Mouse (Mus musculus): ENCODE results near the gene Nsg2. TPM values are rescaled to one million over a fixed set of nuclear protein-coding genes. Genes with fewer than 3 reads are reported as not detected.

Nsg2 gene
- polyA plus RNA-seq, 1 experiment, result not detected

DNA sequence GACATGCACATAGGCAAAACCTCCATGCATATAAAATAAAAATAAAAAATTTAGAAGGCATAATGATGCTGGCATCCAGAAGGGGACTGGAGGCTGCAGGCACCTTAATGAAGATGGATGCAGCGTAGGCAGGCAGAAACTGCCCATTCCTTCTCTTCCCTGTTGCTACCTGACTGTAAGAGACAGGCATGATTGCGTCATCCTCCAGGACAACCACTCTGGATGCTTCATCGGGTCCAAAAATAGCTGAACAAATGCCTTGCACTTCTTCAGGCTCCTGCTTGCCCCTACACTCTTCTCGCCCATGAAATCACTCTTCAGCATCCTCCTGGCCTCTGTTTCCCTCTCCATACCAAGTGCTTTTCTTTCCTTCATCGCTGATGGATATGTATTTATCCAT, 29.1 kb downstream of the Nsg2 start:
- Histone ChIP-seq H3K27ac (replicated peaks; ENCODE audit: low read depth, low read length) (no peak overlapping the region), H3K4me3 (ENCODE audit: insufficient read depth, low read depth, low read length) (no peak overlapping the region), H3K4me1 (ENCODE audit: control insufficient read depth, insufficient read depth, insufficient read length, low read length) (no peaks in the 10 kb centered on the region)

DNA sequence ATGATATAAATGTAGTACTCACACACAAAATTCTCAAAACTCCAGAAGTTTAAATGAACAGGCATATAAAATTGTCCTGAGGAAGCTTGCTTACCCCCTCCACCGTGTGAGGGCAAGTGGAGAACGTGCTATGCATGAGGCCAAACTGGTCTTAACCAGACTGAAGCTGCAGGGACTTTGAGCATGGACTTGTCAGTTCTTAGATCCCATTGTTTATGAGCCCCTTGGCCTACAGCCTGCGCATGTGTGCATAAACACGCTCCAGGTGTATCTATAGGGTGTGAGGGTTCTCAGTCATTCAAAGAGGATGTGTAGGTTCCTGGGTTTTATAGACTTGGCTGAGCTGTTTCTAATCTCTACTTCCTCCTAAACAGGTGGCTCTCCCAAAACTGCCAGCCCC, 31.1 kb downstream of the Nsg2 start:
- no peak overlapping the region for H3K27ac ChIP-seq (replicated peaks; ENCODE audit: low read depth, low read length)
- no peaks in the 10 kb centered on the region for H3K4me1 ChIP-seq (ENCODE audit: control insufficient read depth, insufficient read depth, insufficient read length, low read length)
- no peak overlapping the region for H3K4me3 ChIP-seq (ENCODE audit: insufficient read depth, low read depth, low read length)

DNA sequence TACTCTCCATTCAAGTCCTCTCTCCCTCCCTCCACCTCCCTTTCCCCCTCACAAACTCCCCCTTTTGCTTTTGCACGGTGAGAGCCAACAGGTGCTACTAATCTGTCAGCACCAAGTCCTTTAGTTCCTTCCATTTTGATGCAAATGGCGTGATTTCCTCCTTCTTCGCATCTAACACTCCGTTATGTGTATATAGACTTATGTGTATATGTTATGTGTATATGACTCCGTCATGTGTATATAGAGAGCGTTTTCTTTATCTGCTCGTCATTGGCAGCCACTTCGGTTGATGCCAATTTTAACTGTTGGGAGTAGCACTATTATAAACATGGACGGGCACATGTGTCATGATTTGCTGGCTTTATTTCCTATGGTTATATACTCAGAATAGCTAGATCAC, 31.8 kb downstream of the Nsg2 start:
- H3K4me1 ChIP-seq (ENCODE audit: control insufficient read depth, insufficient read depth, insufficient read length, low read length), result no peaks in the 10 kb centered on the region
- H3K27ac ChIP-seq (replicated peaks; ENCODE audit: low read depth, low read length), result no peak overlapping the region
- H3K4me3 ChIP-seq (ENCODE audit: insufficient read depth, low read depth, low read length), result no peak overlapping the region

DNA sequence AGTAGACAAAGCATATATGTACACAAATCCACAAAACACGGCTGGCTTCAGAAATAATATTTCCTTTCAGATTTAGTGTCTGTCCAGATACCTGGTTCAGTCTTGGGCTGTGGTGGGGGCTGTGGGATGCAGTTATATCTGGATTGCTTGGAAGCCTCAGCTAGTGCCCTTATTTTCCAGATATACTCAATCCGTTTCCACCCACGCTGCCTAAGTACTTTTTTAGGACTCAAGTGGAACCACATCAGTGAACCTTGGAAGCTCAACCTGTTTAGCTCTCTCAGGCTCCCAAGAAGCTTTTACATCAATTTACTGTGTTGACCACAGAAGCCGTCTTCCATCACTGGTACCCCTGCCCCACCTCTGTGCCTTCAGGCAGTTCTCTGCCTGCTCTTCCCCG, 35.6 kb downstream of the Nsg2 start:
- Histone ChIP-seq H3K27ac (replicated peaks; ENCODE audit: low read depth, low read length) (no peak overlapping the region), H3K4me3 (ENCODE audit: insufficient read depth, low read depth, low read length) (no peak overlapping the region), H3K4me1 (ENCODE audit: control insufficient read depth, insufficient read depth, insufficient read length, low read length) (no peaks in the 10 kb centered on the region)

DNA sequence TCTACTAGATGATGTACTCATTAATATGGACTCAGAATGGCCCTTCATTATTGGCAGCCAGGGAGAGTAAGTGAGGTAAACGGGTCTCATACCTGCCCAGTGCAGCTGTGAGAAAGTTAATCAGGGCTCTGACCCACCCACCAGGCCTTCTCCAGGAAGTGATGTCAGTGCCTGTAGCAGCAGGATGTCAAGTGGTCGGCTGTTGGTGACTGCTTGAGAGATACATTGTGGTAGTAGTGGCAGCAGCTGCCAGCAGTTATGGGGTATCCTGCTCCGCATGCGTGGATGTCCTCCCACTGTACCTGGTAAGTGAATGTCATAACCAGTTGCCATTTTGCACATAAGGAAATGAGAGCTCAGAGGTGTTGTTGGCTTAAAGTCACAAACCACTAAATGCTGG, 39.4 kb downstream of the Nsg2 start:
- H3K27ac ChIP-seq (replicated peaks; ENCODE audit: low read depth, low read length), result no peak overlapping the region
- H3K4me3 ChIP-seq (ENCODE audit: insufficient read depth, low read depth, low read length), result no peak overlapping the region
- H3K4me1 ChIP-seq (ENCODE audit: control insufficient read depth, insufficient read depth, insufficient read length, low read length), result no peaks in the 10 kb centered on the region

DNA sequence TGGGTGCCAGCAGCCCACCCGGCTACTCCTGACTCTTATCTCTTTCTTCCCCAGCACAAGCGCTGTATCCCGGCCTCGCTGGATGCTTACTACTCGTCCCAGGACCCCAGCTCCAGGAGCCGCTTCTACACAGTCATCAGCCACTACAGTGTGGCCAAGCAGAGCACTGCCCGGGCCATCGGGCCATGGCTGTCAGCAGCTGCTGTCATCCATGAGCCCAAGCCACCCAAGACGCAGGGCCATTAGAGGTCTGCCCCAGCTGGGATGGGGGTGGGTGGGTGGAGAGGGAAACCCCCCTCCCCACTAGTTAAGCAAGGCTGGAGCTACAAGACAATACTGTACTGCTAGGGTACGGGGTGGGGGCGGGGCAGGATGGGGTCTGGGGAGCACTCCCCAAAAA, 57.1 kb downstream of the Nsg2 start:
- Histone ChIP-seq H3K4me3 (ENCODE audit: insufficient read depth, low read depth, low read length) (no peak overlapping the region), H3K27ac (replicated peaks; ENCODE audit: low read depth, low read length) (no peak overlapping the region), H3K4me1 (ENCODE audit: control insufficient read depth, insufficient read depth, insufficient read length, low read length) (no peaks in the 10 kb centered on the region)

DNA sequence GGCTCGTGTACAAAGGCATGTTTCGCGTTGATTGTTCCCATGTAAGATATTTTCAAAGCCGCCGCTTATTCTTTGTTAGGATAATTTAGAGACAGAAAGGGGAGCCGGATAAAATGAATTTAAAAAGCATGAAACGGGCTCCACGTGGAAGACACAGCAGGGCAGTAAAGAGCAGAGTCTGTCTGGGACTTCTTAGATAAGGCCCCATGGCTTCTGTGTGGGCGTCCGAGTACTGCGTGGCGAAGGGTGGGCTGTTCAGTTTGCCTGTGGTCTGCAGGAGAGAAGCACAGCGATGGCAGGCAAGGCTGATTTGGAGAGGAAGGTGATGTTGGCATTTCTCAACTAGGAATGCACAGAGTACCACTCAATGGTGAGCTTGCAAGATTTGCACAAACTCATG, 57.6 kb downstream of the Nsg2 start:
- no peaks in the 10 kb centered on the region for H3K4me1 ChIP-seq (ENCODE audit: control insufficient read depth, insufficient read depth, insufficient read length, low read length)

GRCm38 (mm10) chr11:32061020-32061419, 60.8 kb downstream of the Nsg2 start:
- H3K27ac ChIP-seq (replicated peaks; ENCODE audit: low read depth, low read length), result no peak overlapping the region
- H3K4me3 ChIP-seq (ENCODE audit: insufficient read depth, low read depth, low read length), result no peak overlapping the region
- no peaks in the 10 kb centered on the region for H3K4me1 ChIP-seq (ENCODE audit: control insufficient read depth, insufficient read depth, insufficient read length, low read length)

More for the DNA sequence above, 57.6 kb downstream of the Nsg2 start:
- no peak overlapping the region for H3K27ac ChIP-seq (replicated peaks; ENCODE audit: low read depth, low read length)
- no peak overlapping the region for H3K4me3 ChIP-seq (ENCODE audit: insufficient read depth, low read depth, low read length)

DNA sequence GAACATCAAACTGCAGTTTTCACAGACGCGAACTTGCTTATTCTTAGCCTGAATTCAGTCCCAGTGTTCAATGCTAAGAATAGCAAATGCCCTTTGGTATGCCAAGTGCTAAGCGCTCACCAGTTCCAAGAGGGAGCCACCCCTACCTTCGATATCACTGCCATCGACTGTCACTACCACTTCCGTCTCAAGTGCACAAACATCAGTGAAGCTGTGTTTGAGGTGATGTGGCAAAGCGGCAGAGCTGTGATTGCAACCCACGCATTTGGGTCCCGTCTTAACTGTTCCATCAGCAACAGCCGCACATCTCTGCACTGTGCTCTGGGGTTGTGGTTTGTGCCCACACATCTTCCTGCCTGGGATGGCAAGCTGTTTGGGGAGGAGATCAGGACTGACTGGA, 61.6 kb downstream of the Nsg2 start:
- Histone ChIP-seq H3K4me3 (ENCODE audit: insufficient read depth, low read depth, low read length) (no peak overlapping the region), H3K27ac (replicated peaks; ENCODE audit: low read depth, low read length) (no peak overlapping the region), H3K4me1 (ENCODE audit: control insufficient read depth, insufficient read depth, insufficient read length, low read length) (no peaks in the 10 kb centered on the region)

DNA sequence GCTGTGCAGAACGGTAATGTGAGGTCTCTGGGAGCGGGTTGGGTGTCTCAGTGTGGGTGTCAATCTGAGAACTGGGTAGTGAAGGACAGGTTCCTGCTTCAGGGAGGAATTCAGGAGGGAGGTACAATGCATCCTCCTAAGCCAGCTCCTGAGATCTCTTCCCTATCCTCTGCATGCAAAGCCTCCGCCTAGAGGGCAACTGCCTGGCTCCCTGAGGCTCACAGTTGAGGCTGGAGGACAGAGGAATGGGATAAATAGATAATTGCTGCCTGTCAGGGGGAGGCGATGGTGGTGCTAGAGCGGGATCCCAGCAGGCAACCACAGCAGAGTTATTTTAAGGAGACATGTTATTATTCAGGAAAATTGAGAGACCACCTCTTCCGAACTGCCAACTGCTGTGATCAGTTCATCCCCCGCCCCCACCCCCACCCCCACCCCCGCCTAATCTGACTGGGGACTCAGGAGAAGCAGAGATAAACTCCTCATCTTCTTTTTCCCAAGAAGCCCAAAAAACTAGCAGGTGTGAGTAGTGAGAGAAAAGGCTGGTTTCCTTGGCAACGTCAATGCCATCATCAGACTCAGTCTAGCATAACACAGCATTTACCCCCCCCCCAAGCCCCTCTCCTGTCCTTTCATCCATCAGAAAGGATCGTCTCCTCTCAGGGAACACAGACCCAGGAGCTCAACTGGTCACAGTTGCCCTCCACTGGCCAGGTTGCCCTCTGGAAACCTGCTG, 63.7 kb downstream of the Nsg2 start:
- Histone ChIP-seq H3K4me1 (ENCODE audit: control insufficient read depth, insufficient read depth, insufficient read length, low read length) (no peaks in the 10 kb centered on the region), H3K27ac (replicated peaks; ENCODE audit: low read depth, low read length) (no peak overlapping the region), H3K4me3 (ENCODE audit: insufficient read depth, low read depth, low read length) (no peak overlapping the region)

GRCm38 (mm10) chr11:32064511-32064862, 64.2 kb downstream of the Nsg2 start:
- H3K4me3 ChIP-seq (ENCODE audit: insufficient read depth, low read depth, low read length), result no peak overlapping the region
- no peaks in the 10 kb centered on the region for H3K4me1 ChIP-seq (ENCODE audit: control insufficient read depth, insufficient read depth, insufficient read length, low read length)
- H3K27ac ChIP-seq (replicated peaks; ENCODE audit: low read depth, low read length), result no peak overlapping the region

GRCm38 (mm10) chr11:32068736-32069490, 68.7 kb downstream of the Nsg2 start:
- no peak overlapping the region for H3K4me3 ChIP-seq (ENCODE audit: insufficient read depth, low read depth, low read length)
- H3K27ac ChIP-seq (replicated peaks; ENCODE audit: low read depth, low read length), result no peak overlapping the region
- no peaks in the 10 kb centered on the region for H3K4me1 ChIP-seq (ENCODE audit: control insufficient read depth, insufficient read depth, insufficient read length, low read length)

GRCm38 (mm10) chr11:32075163-32075562, 74.9 kb downstream of the Nsg2 start:
- Histone ChIP-seq H3K27ac (replicated peaks; ENCODE audit: low read depth, low read length) (no peak overlapping the region), H3K4me3 (ENCODE audit: insufficient read depth, low read depth, low read length) (no peak overlapping the region), H3K4me1 (ENCODE audit: control insufficient read depth, insufficient read depth, insufficient read length, low read length) (no peaks in the 10 kb centered on the region)

- no peak overlapping the region for H3K4me3 ChIP-seq (ENCODE audit: insufficient read depth, low read depth, low read length)
- no peak overlapping the region for H3K27ac ChIP-seq (replicated peaks; ENCODE audit: low read depth, low read length)
- no peaks in the 10 kb centered on the region for H3K4me1 ChIP-seq (ENCODE audit: control insufficient read depth, insufficient read depth, insufficient read length, low read length)
Measured at GRCm38 (mm10) chr11:32083462-32083861, 83.2 kb downstream of the Nsg2 start.

DNA sequence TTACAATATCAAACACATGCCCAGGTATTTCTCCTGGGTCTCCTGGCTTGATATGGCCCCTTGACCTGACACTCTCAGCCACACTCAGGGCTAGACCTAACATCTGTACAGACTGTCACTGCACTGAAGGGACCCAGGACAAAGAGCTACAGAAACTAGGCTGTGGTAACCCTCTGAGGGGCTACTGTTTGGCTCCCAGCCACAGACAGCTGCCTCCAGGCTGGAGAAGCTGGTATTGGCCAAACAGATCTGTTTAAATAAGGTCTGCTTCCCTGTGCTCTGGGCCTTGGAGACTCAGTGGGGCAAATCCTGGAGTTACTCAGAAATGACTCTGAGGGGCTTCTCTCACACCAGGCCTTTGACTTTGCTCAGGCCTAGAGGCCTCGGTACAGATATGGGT, 86.3 kb downstream of the Nsg2 start:
- Histone ChIP-seq H3K27ac (replicated peaks; ENCODE audit: low read depth, low read length) (no peak overlapping the region), H3K4me3 (ENCODE audit: insufficient read depth, low read depth, low read length) (no peak overlapping the region), H3K4me1 (ENCODE audit: control insufficient read depth, insufficient read depth, insufficient read length, low read length) (no peaks in the 10 kb centered on the region)

GRCm38 (mm10) chr11:32087376-32087775, 87.1 kb downstream of the Nsg2 start:
- no peak overlapping the region for H3K27ac ChIP-seq (replicated peaks; ENCODE audit: low read depth, low read length)
- H3K4me3 ChIP-seq (ENCODE audit: insufficient read depth, low read depth, low read length), result no peak overlapping the region
- H3K4me1 ChIP-seq (ENCODE audit: control insufficient read depth, insufficient read depth, insufficient read length, low read length), result no peaks in the 10 kb centered on the region

Data from brown adipose tissue, adult 24 weeks (tissue).